Comparison of ENCODE assay signal across 18 mouse cellular contexts in genomic region chr17:84487415-84487814, GRCm38 (mm10). TPM values are rescaled to one million over a fixed set of nuclear protein-coding genes. Genes with fewer than 3 reads are reported as not detected.
"Had no signal": no experiment of that assay in that cellular context is flagged by ENCODE, and none has a peak within 500 bp of the region (broad histone marks: within the 10 kb centered on the region; RNA-seq: fewer than 3 reads in every experiment).

No protein-coding gene starts in this region.

- H3K4me3 ChIP-seq: neural tube, embryonic 12.5 days; neural tube, embryonic 13.5 days; neural tube, embryonic 15.5 days; stomach, embryonic 15.5 days had no signal

- H3K9ac ChIP-seq: neural tube, embryonic 12.5 days; neural tube, embryonic 13.5 days; neural tube, embryonic 15.5 days; stomach, embryonic 15.5 days had no signal

- H3K27ac ChIP-seq: neural tube, embryonic 12.5 days; neural tube, embryonic 13.5 days; neural tube, embryonic 15.5 days; stomach, embryonic 15.5 days; stomach, postnatal 0 days had no signal

- DNase-seq: retina, postnatal 1 day; right cerebral cortex, adult 18-20 months; right cerebral cortex, postnatal 14 days; right cerebral cortex, postnatal 25 days; right cerebral cortex, postnatal 4 days; spleen, adult 18-20 months; thymus, adult 18-20 months; thymus, adult 2 months; thymus, postnatal 14 days; thymus, postnatal 25 days; thymus, postnatal 36 days; thymus, postnatal 4 days had no signal

- H3K9me3 ChIP-seq: neural tube, embryonic 12.5 days; neural tube, embryonic 13.5 days; neural tube, embryonic 15.5 days; stomach, embryonic 15.5 days had no signal

- H3K27me3 ChIP-seq: neural tube, embryonic 12.5 days; neural tube, embryonic 13.5 days; neural tube, embryonic 15.5 days; stomach, embryonic 15.5 days had no signal

- H3K4me2 ChIP-seq: neural tube, embryonic 12.5 days; neural tube, embryonic 13.5 days; neural tube, embryonic 15.5 days; stomach, embryonic 15.5 days had no signal

- H3K36me3 ChIP-seq: neural tube, embryonic 12.5 days; neural tube, embryonic 13.5 days; neural tube, embryonic 15.5 days; stomach, embryonic 15.5 days had no signal

- H3K4me1 ChIP-seq: neural tube, embryonic 12.5 days; neural tube, embryonic 13.5 days; neural tube, embryonic 15.5 days; stomach, embryonic 15.5 days had no signal

RNA-seq across cellular contexts. Expression of gene Plekhh2, which starts 24.3 kb away (rescaled TPM):
- total RNA-seq: neutrophil, adult 5-6 weeks had no signal
